Mouse (Mus musculus) Patski (cell line): ENCODE measurements at regions not wholly inside any gene's neighbourhood (a gene's known extent, or its start where the extent isn't known, plus 50 kb on each side); places are given as distances from the start of the nearest gene placed in this dataset.

ENCODE experiments used
- ATAC-seq: fragments of 100-300 bp; one replicate; pipeline ENCODE4 v1.8.0; 2021
- CTCF ChIA-PET: fragments of 350-600 bp; sonication (Branson Sonifier 250); formaldehyde crosslinking; loops from one replicate; lab custom pipeline; 2022; ENCODE audit warnings: inconsistent platforms; lab: Charles Lee
- POLR2A ChIA-PET: fragments of 350-600 bp; sonication (Branson Sonifier 250); formaldehyde crosslinking; loops from one replicate; lab custom pipeline; 2022; ENCODE audit warnings: antibody characterized with exemption, inconsistent platforms; lab: Charles Lee
- DNase-seq: peaks from one replicate; pipeline ENCODE4 v3.0.0-alpha.2; 2011; ENCODE audit warnings: low read depth, low spot score
- H3K27me3 ChIP-seq: fragments of 371-371 bp; one replicate; pipeline ENCODE4 v1.5.1; 2021
- CTCF ChIP-seq: fragments of 100-300 bp; IDR thresholded peaks from one replicate; pipeline ENCODE4 v1.5.1; 2021
- in situ Hi-C: fragments of 300-500 bp; cut with MboI; formaldehyde crosslinking; loops from 3 replicates; pipeline ENCODE4 v1.11.1; 2018; ENCODE audit warnings: low pct_unique_long_range_greater_than_20kb, mixed read lengths

DNA sequence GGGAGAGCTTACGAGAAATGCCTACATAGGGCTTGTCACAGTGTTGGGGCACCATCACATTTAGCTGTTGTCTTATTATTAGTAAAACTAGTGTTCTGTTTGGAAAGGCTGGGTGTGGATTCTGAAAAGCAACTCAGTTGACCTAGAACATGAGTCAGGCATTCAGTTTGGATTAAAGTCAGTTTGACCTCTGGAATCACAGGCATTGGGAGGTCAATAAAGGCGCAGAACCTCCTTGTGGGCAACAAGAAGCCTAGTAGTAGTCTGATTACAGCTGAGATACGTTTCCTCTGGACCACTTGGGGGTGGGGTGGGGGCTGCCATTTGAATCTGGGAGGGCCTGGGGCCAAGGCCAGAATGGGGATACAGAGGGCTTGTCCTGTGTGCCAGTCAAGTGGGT, 52.1 kb upstream of the Map3k1 start:
- H3K27me3 ChIP-seq = no peaks in the 10 kb centered on the region
- in situ Hi-C loops = no loop called here
- CTCF ChIA-PET = no interaction called here
- POLR2A ChIA-PET = no interaction called here
- no peak for TF ChIP-seq CTCF
- ATAC-seq = no peak
- DNase-seq = no peak

DNA sequence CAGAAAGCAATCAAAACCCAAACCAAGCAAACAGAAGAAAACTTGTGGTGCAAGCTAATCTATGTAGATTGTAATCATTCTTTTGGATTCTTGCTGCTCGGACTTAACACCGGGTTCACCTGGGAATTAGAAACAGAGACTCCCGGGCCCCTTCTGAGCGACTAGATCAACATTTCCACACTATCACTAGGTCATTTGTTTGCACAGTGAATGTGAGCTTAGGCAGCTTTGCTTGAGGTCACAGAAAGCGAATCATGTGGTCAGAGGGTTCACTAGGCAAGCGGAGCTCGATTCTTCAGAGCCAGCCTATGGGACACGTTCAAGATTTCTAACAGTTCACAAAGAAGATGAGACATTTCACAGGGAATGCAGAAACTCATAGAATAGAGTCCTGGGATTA, 53.5 kb upstream of the Map3k1 start:
- H3K27me3 ChIP-seq = no peaks in the 10 kb centered on the region
- TF ChIP-seq CTCF = no peak
- in situ Hi-C loops = no loop called here
- POLR2A ChIA-PET = interaction anchor here (0.6 kb wide), 1 partner anchor 91 kb away, joined by 3 read pairs; no protein-coding TSS in a partner anchor
- ATAC-seq = no peak
- CTCF ChIA-PET = no interaction called here
- DNase-seq = no peak

DNA sequence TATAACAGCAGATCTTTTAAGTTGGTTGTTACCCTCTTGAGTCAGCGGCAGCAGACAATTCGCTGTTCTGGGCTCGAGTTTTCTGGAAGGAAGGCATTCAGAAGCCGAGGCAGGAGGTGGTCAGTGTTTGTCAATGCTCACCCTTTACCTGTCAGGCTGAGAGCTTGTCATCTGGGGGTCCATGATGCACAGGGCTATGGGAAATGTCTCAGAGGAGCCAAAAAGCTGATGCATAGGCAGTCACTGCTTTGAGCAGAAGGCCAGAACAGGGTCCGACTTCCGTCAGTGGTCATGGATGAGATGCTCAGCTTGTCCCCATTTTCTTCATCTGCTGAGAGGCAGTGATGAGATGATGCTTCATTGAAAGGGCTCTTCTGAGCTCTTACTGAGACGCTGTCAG, 57.2 kb upstream of the Map3k1 start:
- TF ChIP-seq CTCF = no peak
- DNase-seq (no peak), ATAC-seq (no peak)
- ChIA-PET CTCF (no interaction called here), POLR2A (no interaction called here)
- in situ Hi-C loops = no loop called here
- H3K27me3 ChIP-seq = no peaks in the 10 kb centered on the region

DNA sequence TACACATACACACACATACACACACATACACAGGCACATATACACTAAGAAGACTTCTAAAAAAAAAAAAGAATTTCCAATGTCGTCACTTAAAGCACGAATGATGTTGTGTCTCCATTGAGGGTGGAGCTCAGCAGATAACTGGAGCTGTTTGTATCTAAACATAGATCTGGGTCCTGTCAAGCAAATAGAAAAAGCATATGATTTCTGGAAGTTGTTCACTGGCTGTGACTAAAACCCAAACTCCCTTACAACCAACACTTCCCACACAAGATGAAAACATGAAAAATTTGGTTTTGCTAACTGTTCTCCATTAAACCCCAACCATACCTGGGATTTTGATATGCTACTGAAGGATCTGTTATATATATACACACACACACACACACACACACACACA, 58.5 kb upstream of the Map3k1 start:
- TF ChIP-seq CTCF = no peak
- in situ Hi-C loops = no loop called here
- DNase-seq = no peak
- CTCF ChIA-PET = interaction anchor here (0.9 kb wide), 1 partner anchor 8 kb away, joined by 3 read pairs; no protein-coding TSS in a partner anchor
- no peaks in the 10 kb centered on the region for H3K27me3 ChIP-seq
- ATAC-seq = no peak
- POLR2A ChIA-PET = no interaction called here

DNA sequence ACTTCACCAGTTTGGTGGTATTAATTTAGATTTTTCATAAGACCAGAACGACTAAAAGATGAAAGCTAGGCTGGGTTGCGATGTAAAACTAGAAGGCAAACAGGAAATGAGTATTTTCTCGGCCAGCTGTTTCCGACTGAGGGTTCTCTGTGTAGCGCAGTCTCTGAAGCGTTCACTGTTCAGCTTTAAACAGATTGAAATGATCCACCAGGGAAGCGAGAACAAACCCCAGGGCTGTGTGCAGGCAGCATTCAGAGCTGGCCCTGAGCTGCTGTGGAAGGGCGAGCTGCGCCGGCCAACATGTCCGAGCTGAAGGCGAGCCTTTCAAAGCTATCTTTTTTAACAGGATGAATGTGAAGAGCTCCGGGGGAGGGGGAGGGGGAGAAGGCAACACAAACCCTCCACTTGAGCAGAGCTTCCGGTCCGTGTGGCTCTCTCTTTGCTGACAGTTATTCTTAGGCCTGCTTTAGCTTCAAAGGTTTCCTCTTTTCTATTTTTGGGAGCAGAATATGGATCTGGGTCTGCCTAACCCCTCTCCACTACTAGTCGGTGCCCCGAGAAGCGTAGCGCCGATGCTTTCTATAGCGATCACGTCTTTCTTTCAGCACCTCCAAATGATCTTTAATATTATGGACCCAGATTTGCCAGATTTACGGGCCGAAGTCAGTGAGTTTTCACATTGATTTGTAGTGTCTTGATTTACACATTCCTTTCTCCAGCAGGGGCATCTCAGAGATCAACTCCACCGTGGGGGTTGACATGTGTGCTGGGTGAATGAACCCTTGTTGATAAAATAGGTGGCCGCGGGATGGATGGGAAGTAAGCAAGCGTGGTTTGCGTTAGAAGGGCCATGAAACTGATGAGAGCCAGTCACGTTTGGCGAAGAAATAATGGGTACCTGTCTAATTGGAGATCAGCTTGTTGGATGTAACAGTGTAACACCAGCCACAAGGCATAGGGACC, 59.3 kb upstream of the Map3k1 start:
- H3K27me3 ChIP-seq = no peaks in the 10 kb centered on the region
- CTCF ChIA-PET = interaction anchor here (0.9 kb wide), 1 partner anchor 8 kb away, joined by 3 read pairs; no protein-coding TSS in a partner anchor
- DNase-seq (no peak), ATAC-seq (no peak)
- TF ChIP-seq CTCF = no peak
- in situ Hi-C loops = no loop called here
- POLR2A ChIA-PET = interaction anchor here (0.6 kb wide), 2 partner anchors 12 to 588 kb away, joined by 3 read pairs; no protein-coding TSS in a partner anchor

DNA sequence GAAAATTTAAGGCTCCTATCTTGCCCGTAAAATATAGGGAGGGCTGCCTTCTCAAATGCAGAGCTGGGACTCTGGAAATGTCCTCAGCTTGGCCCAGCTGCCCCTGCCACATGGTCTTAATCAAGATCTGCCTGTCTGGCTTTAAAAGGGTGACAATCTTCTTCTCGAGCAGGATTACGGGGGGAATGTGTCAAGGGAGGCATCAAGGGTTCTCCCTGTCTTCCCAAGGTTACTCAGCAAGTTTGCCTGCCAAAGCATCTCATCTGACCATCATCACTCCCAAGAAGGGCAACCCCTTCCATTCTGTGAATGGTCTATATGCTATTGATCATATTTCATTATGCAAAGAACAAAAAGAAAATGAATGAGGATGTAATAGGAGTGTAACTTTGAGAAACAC, 60.2 kb upstream of the Map3k1 start:
- H3K27me3 ChIP-seq = no peaks in the 10 kb centered on the region
- no peak for DNase-seq
- in situ Hi-C loops = no loop called here
- TF ChIP-seq CTCF = no peak
- no peak for ATAC-seq
- CTCF ChIA-PET = no interaction called here
- POLR2A ChIA-PET = no interaction called here

DNA sequence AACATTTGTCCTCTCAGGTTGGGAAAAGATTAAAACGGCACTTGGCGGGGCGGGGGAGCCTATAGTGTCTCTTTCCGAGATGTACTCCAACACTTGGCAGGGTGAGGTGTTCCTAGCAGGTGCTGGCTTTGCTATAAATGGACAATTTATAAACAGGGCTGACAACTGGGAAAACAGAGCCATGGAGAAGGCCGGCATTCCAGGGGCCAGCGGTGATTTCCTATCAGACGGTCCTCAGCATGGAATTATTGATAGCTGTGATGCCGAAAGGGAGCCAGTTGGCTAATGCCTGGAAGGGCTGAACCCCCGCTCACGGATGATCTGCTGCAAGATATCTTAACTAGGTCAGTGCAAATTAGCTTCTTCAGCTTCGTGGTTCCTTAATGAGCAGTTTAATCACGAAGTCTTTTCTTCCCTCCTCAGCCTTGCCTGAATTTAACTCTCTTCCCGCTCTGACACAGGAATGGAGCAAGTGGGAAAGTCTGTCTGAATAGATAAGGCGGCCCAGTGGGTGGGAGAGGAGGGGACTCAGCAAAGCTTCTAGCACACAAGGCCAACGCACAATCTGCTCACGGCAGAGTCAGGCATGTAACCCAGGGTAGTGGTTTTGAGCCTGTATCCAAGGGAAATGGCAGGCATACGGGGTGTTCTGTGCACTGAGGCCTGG, 61.1 kb upstream of the Map3k1 start:
- ATAC-seq (no peak), DNase-seq (no peak)
- ChIA-PET CTCF (interaction anchor here (0.7 kb wide), 1 partner anchor 43 kb away, joined by 3 read pairs; no protein-coding TSS in a partner anchor), POLR2A (no interaction called here)
- in situ Hi-C loops = no loop called here
- no peak for TF ChIP-seq CTCF
- no peaks in the 10 kb centered on the region for H3K27me3 ChIP-seq

DNA sequence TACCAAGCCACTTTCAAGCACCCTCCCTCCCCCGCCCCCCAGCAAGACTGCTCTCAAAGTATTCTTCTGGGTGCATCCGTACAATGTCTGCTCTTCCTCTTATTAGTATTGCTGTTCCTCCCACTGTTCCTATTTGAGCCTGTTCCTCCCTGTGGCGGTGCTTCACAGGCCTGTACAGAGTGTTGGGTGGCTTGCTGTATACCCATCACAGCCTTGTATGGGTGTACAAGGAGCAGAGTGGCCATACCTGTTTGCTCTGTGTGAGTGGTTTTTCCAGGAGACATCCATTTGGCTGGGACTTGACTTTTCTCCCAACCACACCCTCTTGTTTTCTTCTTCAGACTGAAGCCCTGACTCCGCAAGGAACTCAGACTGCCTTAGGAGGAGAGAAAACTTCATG, 61.7 kb upstream of the Map3k1 start:
- no peaks in the 10 kb centered on the region for H3K27me3 ChIP-seq
- no peak for TF ChIP-seq CTCF
- in situ Hi-C loops = no loop called here
- no peak for ATAC-seq
- DNase-seq = no peak
- ChIA-PET CTCF (interaction anchor here (0.7 kb wide), 1 partner anchor 42 kb away, joined by 3 read pairs; no protein-coding TSS in a partner anchor), POLR2A (no interaction called here)

DNA sequence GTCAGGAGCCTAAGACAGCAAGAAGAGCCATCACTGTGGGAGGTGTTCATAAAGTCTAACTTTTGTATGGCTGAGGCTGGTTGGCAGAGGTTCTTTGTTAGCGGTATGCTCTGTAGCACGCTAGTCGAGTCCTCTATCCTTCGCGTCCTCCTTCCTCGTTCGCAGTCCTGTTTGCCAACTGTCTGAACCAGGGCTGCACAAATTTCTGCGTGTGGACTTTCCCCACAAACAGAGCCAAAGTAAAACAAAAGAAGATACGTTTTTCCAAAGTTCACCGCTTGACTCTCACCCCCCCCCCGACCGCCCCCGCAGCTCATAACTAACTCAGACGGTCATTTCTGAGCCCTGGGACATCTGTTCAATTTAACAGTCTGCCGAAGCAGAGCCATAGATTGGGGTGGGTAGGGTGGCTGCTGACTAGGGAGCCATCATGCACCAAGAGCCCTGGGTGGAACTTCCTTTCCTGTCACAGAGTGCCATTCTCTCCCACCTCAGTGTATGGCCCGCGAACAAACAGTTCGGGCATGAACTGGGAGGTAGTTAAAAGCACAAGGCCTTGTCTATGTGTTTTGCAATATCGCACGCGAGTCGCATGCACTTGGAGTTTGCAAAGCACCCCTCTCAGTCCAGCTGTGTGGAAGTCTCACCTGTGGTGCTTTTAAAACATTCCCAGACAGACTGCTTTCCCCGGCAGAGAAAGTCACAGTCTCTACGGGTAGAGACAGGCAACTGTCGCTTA, 63.0 kb upstream of the Map3k1 start:
- DNase-seq = no peak
- ChIA-PET CTCF (no interaction called here), POLR2A (interaction anchor here (0.6 kb wide), 1 partner anchor 930 kb away, joined by 3 read pairs; no protein-coding TSS in a partner anchor)
- no peak for ATAC-seq
- in situ Hi-C loops = no loop called here
- no peak for TF ChIP-seq CTCF
- H3K27me3 ChIP-seq = no peaks in the 10 kb centered on the region

DNA sequence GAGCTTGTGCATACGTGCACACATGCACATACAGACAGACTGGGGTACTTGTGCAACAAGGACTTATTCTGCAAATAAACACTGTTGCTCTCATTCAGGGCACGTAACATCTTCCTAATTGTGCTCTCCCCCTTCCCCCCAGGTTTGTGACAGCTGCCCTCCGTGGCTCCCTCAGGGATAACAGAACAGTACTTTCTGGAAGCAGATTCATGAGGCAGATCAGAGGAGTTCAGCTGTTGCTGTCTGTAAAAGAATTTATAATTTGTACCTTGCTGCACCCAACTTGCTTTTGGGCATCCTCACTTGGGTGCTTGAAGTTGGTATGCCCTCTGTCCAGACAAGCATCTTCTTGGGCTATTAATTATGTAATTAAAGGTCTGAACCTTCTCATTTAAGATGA, 65.5 kb upstream of the Map3k1 start:
- TF ChIP-seq CTCF = no peak
- ChIA-PET CTCF (interaction anchor here (0.9 kb wide), 1 partner anchor 10 kb away, joined by 3 read pairs; no protein-coding TSS in a partner anchor), POLR2A (no interaction called here)
- H3K27me3 ChIP-seq = no peaks in the 10 kb centered on the region
- ATAC-seq (no peak), DNase-seq (no peak)
- in situ Hi-C loops = no loop called here
